Mouse (Mus musculus) MEL (cell line): ENCODE measurements around the gene Lurap1.

Experiments
- CTCF ChIP-seq, 3 experiments: IDR thresholded peaks in 2 of 3; conservative IDR thresholded peaks in 1 of 3; 2 replicates each; pipeline ENCODE4 v1.5.1; 2011 to 2012; ENCODE audit warnings: low read length in 3 of 3, low read depth in 2 of 3, mild to moderate bottlenecking in 2 of 3, improper control_type of control experiment in 1 of 3, inconsistent platforms in 1 of 3, mixed read lengths in 1 of 3, moderate library complexity in 1 of 3; ENCODE audit not compliant: control insufficient read depth in 1 of 3, insufficient read depth in 1 of 3, poor library complexity in 1 of 3, severe bottlenecking in 1 of 3
- E2F4 ChIP-seq: IDR thresholded peaks from 2 replicates; pipeline ENCODE4 v1.6.1; 2011; ENCODE audit warnings: low read depth, low read length, improper control_type of control experiment, borderline replicate concordance
- EP300 ChIP-seq, 2 experiments: IDR thresholded peaks; 2 replicates each; pipeline ENCODE4 v1.6.1; 2011; ENCODE audit warnings: improper control_type of control experiment in 2 of 2, low read length in 2 of 2, low read depth in 1 of 2, mild to moderate bottlenecking in 1 of 2
- MAFK ChIP-seq: IDR thresholded peaks from 2 replicates; pipeline ENCODE4 v1.6.1; 2011; ENCODE audit warnings: low read depth, mild to moderate bottlenecking, low read length, improper control_type of control experiment, borderline replicate concordance
- MAX ChIP-seq: IDR thresholded peaks from 2 replicates; pipeline ENCODE4 v1.6.1; 2011; ENCODE audit warnings: low read length, improper control_type of control experiment
- POLR2A ChIP-seq, 2 experiments: IDR thresholded peaks; 2 replicates each; pipeline ENCODE4 v1.6.1; 2011 to 2012; ENCODE audit warnings: low read length in 2 of 2, mild to moderate bottlenecking in 2 of 2, control low read depth in 1 of 2, improper control_type of control experiment in 1 of 2, low read depth in 1 of 2, moderate library complexity in 1 of 2; ENCODE audit not compliant: control insufficient read depth in 1 of 2, insufficient read depth in 1 of 2, poor library complexity in 1 of 2
- SIN3A ChIP-seq: IDR thresholded peaks from 2 replicates; pipeline ENCODE4 v1.6.1; 2012; ENCODE audit warnings: low read length, improper control_type of control experiment, inconsistent platforms

DNA sequence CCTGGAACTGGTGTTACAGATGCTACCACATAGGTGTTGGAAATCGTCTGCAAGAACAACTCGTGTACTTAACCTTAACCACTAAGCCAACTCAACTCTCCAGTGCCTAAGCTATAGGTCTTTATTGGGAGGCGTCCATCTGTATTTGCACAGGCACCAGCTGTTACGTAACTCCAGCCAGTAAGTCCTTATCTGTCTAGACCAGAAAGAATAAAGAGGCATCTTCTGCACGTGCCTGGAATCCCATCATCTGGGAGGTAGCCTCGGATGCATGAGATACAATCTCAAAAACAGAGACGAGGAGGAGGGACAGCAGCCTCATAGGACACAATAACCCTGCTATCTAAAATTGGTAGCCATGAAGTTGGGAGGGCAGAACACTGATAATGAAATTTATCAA is 50.2 kb downstream of the Lurap1 start:
- no peak for TF ChIP-seq CTCF (IDR thresholded peaks at IDR 0.05 in 2 of 3, conservative IDR thresholded peaks at IDR 0.05 in 1 of 3; ENCODE audit: control insufficient read depth in 1 of 3, insufficient read depth in 1 of 3, low read depth in 2 of 3, low read length in 3 of 3, poor library complexity in 1 of 3, severe bottlenecking in 1 of 3)
- no peak for TF ChIP-seq POLR2A (IDR thresholded peaks at IDR 0.05; ENCODE audit: control insufficient read depth in 1 of 2, insufficient read depth in 1 of 2, low read depth in 1 of 2, low read length in 2 of 2, poor library complexity in 1 of 2)
- TF ChIP-seq EP300 (IDR thresholded peaks at IDR 0.05; ENCODE audit: low read depth in 1 of 2, low read length in 2 of 2), result peak; percentile 54 to 80
- 0 out of 2 replicates have a peak, but pooled peaks have one; percentile 61 for TF ChIP-seq SIN3A
- TF ChIP-seq E2F4, result no peak
- TF ChIP-seq MAFK, result no peak
- peak; percentile 34; the same call in 1 of the 2 replicates for TF ChIP-seq MAX
